Mouse (Mus musculus) limb, embryonic 14.5 days (tissue): Measurements from ENCODE around the gene Trak1. TPM values are rescaled to one million over a fixed set of nuclear protein-coding genes. Genes with fewer than 3 reads are reported as not detected.

ENCODE experiments used
- ATAC-seq: fragments of 200-750 bp; cut with Nextera tagmentation; 2 replicates; pipeline ENCODE4 v1.8.0; 2017; ENCODE audit warnings: low read depth, moderate number of reproducible peaks, moderate TSS enrichment; ENCODE audit not compliant: low FRiP score
- DNase-seq: peaks from one replicate; pipeline ENCODE4 v3.0.0-alpha.2; 2015; ENCODE audit warnings: low spot score
- H3K27ac ChIP-seq: fragments of 300-500 bp; sonication (generic); replicated peaks from 2 replicates; pipeline ENCODE4 v1.5.1; 2014; ENCODE audit warnings: low read depth, mild to moderate bottlenecking, low read length, moderate library complexity, mixed read lengths
- H3K27me3 ChIP-seq: fragments of 300-500 bp; sonication (generic); 2 replicates; pipeline ENCODE4 v1.6.1; 2014; ENCODE audit warnings: low read length, mixed read lengths; ENCODE audit not compliant: control insufficient read depth, insufficient read depth
- H3K36me3 ChIP-seq: fragments of 300-500 bp; sonication (generic); 2 replicates; pipeline ENCODE4 v1.6.1; 2014; ENCODE audit warnings: mild to moderate bottlenecking, low read length, moderate library complexity, mixed read lengths; ENCODE audit not compliant: control insufficient read depth, insufficient read depth
- H3K4me1 ChIP-seq: fragments of 300-500 bp; sonication (generic); 2 replicates; pipeline ENCODE4 v1.6.1; 2014; ENCODE audit warnings: antibody characterized with exemption, low read length, mixed read lengths; ENCODE audit not compliant: control insufficient read depth, insufficient read depth
- H3K4me2 ChIP-seq: fragments of 300-500 bp; sonication (generic); replicated peaks from 2 replicates; pipeline ENCODE4 v1.6.1; 2014; ENCODE audit warnings: low read depth, mild to moderate bottlenecking, low read length, moderate library complexity; ENCODE audit not compliant: severe bottlenecking
- H3K4me3 ChIP-seq: fragments of 300-500 bp; sonication (generic); replicated peaks from 2 replicates; pipeline ENCODE4 v1.5.1; 2014; ENCODE audit warnings: low read length
- H3K9ac ChIP-seq: fragments of 300-500 bp; sonication (generic); 2 replicates; pipeline ENCODE4 v1.6.1; 2014; ENCODE audit warnings: mild to moderate bottlenecking, low read depth, low read length, moderate library complexity; ENCODE audit not compliant: severe bottlenecking
- H3K9me3 ChIP-seq: fragments of 300-500 bp; sonication (generic); 2 replicates; pipeline ENCODE4 v1.6.1; 2016; ENCODE audit warnings: low read length; ENCODE audit not compliant: control insufficient read depth
- POLR2A ChIP-seq: fragments of 200-500 bp; IDR thresholded peaks from 2 replicates; pipeline ENCODE4 v1.8.0; 2012; ENCODE audit warnings: inconsistent platforms, mild to moderate bottlenecking, moderate library complexity, borderline replicate concordance; ENCODE audit not compliant: insufficient read depth, insufficient read length; ENCODE audit errors: extremely low read depth
- WGBS: fragments of 180-500 bp; shearing (Covaris S2); extraction: QIAGEN DNeasy Blood & Tissue Kit; methylation state at CpG from one replicate; pipeline ENCODE4 v1.1.7; 2014; 5-methylcytosine and 5-hydroxymethylcytosine counted together
- polyA plus RNA-seq, 2 experiments: library from polyadenylated mRNA; depleted of rRNA in 1 of 2; stranded (reverse) in 1 of 2; unstranded in 1 of 2; fragments of >200 nt; fragmentation: Nextera tagmentation in 1 of 2; extraction: Ambion mirVana in 1 of 2; gene quantifications; 2 replicates each; pipeline versions ENCODE4 v1.2.1 to v1.2.3; 2012 to 2014

Trak1 gene
- polyA plus RNA-seq, 2 experiments, result 20.8 to 31.2 TPM

DNA sequence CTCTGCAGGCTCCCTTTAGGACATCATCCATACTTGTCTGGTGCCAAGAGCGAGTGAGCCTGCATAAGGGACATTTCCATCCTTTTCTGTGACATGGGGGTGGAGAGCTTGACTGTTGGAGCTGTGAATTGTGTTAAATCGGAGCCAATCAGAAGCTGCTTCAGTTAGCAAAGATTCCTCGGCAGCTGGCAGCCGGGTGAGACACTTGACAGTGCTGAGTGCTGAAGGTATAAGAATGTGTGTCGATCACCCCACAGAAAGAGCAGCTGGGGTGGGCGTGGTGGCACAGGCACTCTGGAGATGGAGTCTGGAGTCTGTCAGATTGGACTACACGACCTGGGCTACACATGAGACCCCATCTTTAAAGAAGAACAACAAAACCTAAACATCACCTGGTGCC lies 13.2 kb downstream of the Trak1 start:
- H3K27ac ChIP-seq, result no peak overlapping the region
- H3K4me2 ChIP-seq, result no peak overlapping the region
- peaks cover 28% of the 10 kb centered on the region for H3K4me1 ChIP-seq
- no peak overlapping the region for H3K4me3 ChIP-seq
- no peak overlapping the region for H3K9ac ChIP-seq
- H3K36me3 ChIP-seq, result no peaks in the 10 kb centered on the region
- H3K9me3 ChIP-seq, result no peaks in the 10 kb centered on the region
- H3K27me3 ChIP-seq, result no peaks in the 10 kb centered on the region
- ATAC-seq (no peak), DNase-seq (no peak)
- 83% methylated on average over 7 of the region's 7 CpGs for WGBS
- no peak for TF ChIP-seq POLR2A

DNA sequence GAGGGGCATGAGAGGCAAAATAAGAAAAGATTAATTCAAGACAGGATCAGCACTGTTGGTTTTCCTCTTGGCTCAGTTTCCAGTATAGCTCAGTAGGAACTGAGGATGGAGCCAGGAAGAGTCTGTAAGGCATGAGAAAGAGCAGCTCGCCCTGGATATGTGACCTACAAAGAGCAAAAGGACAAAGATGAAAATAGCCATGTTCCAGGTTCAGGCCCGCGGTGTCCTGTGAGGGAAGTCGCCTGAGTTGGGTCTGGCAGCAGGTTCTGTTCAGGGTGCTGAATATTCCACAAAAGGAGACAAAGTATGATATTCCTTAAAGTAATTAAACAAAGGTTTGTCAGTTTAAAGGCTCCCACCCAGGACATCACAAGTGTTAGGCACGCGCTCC lies 14.5 kb downstream of the Trak1 start:
- no peak overlapping the region for H3K4me2 ChIP-seq
- TF ChIP-seq POLR2A, result no peak
- H3K36me3 ChIP-seq, result no peaks in the 10 kb centered on the region
- H3K4me1 ChIP-seq, result peaks cover 28% of the 10 kb centered on the region
- H3K9ac ChIP-seq, result no peak overlapping the region
- H3K27me3 ChIP-seq, result no peaks in the 10 kb centered on the region
- no peak for ATAC-seq
- WGBS, result 78% methylated on average over 6 of the region's 6 CpGs
- DNase-seq, result no peak
- no peak overlapping the region for H3K27ac ChIP-seq
- H3K4me3 ChIP-seq, result no peak overlapping the region
- H3K9me3 ChIP-seq, result no peaks in the 10 kb centered on the region

DNA sequence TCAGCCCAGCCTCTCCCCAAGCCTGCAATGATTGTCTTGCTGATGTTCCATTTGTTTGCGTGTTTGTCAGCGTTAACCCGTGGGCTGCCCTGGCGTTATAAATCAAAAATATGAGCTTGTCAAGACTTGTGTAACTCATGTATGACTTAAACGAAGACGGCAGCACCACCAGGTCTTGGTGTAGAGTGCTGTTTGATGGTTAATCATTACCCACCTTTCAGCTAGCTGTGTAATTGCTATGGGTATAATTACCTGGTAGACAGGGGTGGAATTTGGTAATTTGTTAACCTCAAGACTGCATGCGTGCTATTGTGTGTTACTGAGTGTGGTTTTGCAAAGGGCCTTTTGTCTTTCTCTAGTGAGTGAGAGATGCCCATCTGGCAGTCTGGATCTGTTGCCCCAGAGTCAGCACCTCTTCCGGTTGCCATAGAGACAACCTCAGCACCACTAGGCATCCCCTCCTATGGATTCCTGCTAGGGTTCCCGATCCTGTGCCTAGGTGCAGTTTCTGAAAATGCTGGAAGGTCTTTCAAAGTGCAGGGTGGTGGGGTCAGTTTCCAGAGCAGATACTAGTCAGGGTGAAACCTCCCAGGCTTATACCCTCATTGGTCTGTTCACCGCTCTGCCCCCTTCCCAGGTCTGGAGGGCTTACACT lies 15.1 kb downstream of the Trak1 start:
- Histone ChIP-seq H3K27me3 (no peaks in the 10 kb centered on the region), H3K9ac (no peak overlapping the region), H3K4me1 (peaks cover 28% of the 10 kb centered on the region), H3K4me2 (no peak overlapping the region), H3K27ac (no peak overlapping the region), H3K36me3 (no peaks in the 10 kb centered on the region), H3K4me3 (no peak overlapping the region), H3K9me3 (no peaks in the 10 kb centered on the region)
- ATAC-seq (no peak), DNase-seq (no peak)
- no peak for TF ChIP-seq POLR2A
- WGBS, result 45% methylated on average over 10 of the region's 10 CpGs

DNA sequence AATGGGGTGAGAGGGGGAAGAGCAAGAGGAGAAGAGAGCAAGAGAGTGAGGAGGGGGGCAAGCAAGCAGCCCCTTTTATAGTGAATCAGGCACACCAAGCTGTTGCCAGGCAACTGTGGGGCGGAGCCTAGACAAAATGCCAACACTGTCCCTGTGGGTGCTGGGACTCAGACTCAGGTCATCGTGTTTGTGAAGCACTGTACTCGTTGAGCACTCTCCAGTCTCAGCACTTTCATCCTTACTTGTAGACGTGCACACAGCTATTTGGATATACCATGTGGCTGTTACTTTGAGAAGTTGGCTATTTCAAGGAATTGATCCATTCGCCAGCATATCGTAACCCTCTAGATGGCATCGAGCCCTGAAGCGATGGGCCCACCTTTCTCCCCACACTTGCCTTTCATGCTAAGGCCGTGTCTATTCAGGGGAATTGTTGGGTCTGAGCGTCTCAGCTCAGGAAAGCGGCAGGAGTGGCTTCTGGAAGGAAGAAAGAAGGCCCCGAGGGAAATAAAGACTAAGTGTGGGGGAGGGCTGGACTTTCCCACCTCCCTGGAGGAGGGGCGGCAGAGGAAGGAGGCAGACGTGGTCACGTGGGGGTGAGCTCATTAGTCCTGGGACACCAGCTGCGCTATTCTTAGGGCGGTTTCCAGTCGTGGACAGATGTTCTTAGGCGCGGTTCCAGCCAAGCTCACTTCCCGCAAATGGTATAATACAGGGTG lies 16.5 kb downstream of the Trak1 start:
- peak overlapping the region; percentile 3 for H3K9ac ChIP-seq
- no peak for TF ChIP-seq POLR2A
- peaks cover 3% of the 10 kb centered on the region; the same call in 1 of the 2 replicates for H3K36me3 ChIP-seq
- peaks cover 28% of the 10 kb centered on the region for H3K4me1 ChIP-seq
- 2% methylated on average over 21 of the region's 21 CpGs for WGBS
- H3K27ac ChIP-seq, result peak overlapping the region; percentile 76
- no peaks in the 10 kb centered on the region for H3K27me3 ChIP-seq
- ATAC-seq (peak; percentile 91), DNase-seq (peak; percentile 96)
- H3K9me3 ChIP-seq, result no peaks in the 10 kb centered on the region
- peak overlapping the region; percentile 24 for H3K4me3 ChIP-seq
- H3K4me2 ChIP-seq, result peak overlapping the region; percentile 55

DNA sequence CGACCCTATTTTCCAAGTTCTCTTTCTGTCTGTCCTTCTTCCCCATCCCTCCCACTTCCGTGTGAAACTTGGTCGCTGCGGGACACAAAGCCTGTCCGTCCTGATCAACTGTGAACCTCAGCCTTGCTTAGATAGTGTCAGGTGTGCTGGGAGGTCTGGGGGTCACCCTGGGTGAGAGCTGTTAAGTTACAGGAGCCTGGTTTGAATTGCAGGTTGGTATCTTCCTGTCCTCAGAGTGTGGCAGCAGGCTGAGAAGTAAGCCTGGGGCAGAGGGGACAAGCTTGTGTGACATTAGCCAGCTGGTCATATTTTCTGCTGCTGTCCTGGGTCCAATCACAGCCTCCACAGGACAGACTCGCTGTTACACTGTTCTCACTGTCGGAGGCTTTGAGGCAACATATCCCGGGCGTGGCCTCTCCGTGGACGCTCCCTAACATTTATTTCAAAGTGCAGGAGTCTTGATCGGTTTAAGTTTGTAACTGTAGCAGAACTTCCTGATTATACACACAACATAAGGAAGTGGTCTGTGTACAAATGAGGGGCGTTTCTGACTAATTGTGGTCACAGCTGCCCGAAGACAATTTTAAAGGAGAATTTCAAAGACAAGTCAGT lies 17.3 kb downstream of the Trak1 start:
- Histone ChIP-seq H3K36me3 (peaks cover 3% of the 10 kb centered on the region; the same call in 1 of the 2 replicates), H3K4me3 (peak overlapping the region; percentile 24), H3K9me3 (no peaks in the 10 kb centered on the region), H3K4me2 (peak overlapping the region; percentile 55), H3K9ac (peak overlapping the region; percentile 3; the same call in 1 of the 2 replicates), H3K27ac (peak overlapping the region; percentile 76), H3K27me3 (no peaks in the 10 kb centered on the region), H3K4me1 (peaks cover 32% of the 10 kb centered on the region)
- 12% methylated on average over 14 of the region's 14 CpGs for WGBS
- DNase-seq (peak; percentile 62), ATAC-seq (no peak)
- no peak for TF ChIP-seq POLR2A
